Mouse (Mus musculus) spleen, adult 18-20 months (tissue): ENCODE data around the gene Tcf20.
A peak's percentile ranks its signal among the peaks of the same experiment; 100 is the strongest.

Source experiments
- DNase-seq, 2 experiments: peaks; one replicate each; pipeline ENCODE4 v3.0.0; 2022; ENCODE audit warnings: mixed read lengths in 2 of 2

The Tcf20 gene

DNA sequence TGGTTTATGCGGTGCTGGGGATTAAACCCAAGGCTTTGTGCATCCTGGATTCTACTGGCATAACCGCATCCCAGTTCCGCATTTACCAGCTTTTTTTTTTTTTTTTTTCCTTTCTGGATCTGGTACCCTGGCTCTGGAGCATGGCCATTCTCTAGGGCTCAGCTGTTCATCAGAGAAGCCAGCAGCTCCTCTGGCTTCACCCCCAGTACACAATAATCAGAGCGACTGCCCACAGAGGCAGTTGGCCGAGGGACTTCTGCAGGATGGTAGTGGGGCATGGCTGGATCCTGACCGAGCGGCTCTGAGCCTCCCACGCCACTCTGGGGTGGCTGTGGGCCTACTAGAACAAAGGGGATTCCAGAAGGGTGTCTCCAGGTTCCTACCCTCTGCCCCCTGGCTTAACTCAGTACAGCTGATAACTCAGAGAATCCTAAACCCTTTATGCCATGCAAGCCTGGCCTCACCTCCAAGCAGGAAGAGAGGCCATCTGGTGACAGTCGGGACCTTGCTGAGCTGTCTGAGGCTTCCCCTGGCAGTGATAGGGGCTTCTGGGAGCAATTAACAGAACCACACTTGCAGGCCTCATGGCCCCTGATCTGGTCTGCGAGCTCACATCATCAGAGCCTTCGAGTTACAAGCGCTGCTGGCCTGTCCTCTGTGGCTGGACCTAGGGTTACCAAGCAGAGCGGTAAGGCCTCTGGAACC lies 4.6 kb upstream of the Tcf20 start:
- DNase-seq: no peak

- no peak for DNase-seq
These were observed 1.6 kb upstream of the Tcf20 start for GRCm38 (mm10) chr15:82989190-82989704.

GRCm38 (mm10) chr15:82987014-82987731 lies 499 bp downstream of the Tcf20 start:
- peak; percentile 23 to 35 for DNase-seq

DNA sequence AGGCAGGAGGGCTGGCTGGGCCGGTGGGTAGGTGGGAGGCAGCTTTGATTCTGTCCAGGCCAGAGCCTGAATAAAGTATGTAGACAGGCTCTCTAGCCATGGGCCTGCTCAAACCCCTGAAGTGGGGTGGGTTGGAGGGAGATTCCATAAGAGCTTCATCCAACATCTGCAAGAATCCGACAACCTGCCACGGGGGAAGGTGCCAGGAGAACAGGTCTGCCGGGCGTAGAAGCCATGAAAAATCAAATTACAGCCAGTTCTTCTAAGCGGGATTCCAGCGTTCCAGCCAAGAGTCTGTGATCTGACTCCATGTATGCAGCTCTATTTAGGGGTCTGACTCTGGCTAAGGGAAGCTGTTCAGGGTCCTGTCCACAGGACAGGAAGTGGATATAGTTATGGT lies 3.1 kb downstream of the Tcf20 start:
- no peak for DNase-seq

DNA sequence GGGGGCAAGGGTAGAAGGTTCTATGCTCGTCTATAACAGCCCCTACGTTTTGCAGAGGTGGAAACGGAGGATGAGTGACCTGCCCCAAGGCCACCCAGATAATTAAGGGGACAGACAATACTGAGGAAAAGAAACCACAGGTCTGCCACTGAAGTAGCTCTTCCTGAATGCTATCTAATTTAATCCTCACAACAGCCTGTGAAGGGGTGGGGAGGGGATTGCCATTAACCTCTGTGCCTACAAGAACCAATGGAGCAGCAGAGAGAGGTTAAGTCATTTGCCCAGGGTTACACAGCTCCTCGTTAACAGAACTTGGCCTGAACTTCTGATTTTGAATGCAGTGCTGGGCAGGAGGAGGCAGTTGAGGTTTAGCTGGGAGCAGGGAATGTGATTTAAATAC lies 3.6 kb downstream of the Tcf20 start:
- no peak for DNase-seq

DNA sequence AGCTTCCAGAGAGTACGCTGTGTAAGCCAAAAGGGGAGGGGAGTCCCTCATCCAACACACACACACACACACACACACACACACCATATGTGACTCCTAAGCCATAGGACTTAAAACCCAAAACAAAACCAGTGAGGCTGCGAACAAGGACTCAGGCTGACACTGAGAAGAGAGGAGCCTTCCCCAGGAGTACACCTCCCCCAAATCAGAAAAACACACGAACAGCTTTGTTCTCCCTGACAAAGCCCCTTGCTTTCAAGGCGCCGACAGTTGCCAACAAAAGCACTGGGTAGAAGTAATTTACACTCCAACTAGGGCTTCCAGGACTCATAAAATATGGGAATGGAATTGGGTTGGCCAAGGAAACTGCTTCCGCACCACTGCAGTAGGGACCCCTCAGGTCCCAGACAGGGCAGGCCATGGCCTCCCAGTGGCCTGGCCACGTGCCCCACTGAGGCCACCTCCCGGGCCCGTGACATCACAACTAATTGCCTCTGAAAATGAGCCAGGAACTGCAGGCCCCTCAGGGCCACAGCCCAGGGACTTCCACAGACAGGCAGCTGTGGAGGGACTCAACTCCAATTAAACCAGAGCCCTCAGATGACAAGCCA lies 4.2 kb downstream of the Tcf20 start:
- no peak for DNase-seq

- DNase-seq: no peak
These were observed 4.8 kb downstream of the Tcf20 start for GRCm38 (mm10) chr15:82982724-82983415.

GRCm38 (mm10) chr15:82981676-82982520 lies 5.8 kb downstream of the Tcf20 start:
- no peak for DNase-seq

DNA sequence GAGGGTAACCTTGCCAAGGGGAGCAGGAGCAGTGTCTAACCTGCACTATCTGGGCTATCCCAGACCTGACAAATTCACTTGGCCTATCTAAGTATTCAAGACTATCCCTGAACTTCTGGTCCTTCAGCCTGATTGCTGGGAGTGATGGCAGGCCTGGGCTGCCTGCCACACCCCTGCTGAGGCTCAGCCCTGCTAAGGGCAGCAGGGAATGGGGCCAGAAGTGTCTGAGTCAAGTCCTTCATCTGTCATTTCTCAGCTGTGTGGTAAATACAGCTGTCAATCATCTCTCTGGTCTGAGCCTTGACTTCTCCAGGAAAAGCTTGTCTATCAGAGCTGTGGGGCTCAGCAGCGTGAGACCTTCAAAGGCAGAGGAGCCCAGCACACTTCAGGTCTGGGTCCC lies 8.1 kb downstream of the Tcf20 start:
- DNase-seq: no peak

DNA sequence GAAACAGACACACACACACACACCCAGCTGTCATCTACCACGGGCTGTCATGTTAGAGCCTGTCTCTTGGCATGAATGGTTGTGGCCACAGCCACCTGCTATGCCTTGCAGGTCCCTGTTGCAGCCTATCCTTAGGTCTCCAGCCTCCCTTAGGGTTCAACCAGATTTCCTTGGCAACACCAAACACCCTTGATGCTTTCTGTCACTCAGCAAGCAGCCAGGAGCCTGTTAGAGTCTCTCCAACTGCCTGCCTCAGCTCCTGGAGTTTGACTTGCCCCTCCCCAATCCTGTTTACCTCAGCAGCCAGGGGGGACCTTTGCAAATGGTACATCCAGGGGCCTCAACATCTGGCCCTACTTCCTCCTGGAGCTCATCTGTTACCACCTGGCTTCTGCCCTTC lies 13.2 kb downstream of the Tcf20 start:
- no peak for DNase-seq

- no peak for DNase-seq
These were observed 18.4 kb downstream of the Tcf20 start for GRCm38 (mm10) chr15:82969206-82969721.

DNA sequence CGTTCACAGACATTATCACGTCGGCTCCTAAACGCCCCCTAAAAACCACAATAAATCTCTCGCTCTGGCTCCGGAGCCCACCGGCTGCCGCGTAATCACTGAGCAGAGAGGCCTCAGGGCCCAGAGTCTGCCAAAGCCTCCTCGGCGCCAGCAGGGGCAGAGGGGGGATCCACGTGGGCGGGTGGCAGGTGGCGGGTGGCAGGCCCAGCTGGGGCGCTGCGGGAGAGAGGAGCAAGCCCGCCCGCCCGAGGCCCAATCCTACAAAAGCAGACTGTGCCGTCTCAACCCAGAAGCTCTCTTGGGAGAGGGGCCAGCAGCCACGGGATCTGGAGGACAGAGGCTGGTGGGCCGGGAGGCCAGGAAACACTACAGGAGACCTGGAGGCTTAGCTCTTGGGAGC lies 19.2 kb downstream of the Tcf20 start:
- no peak for DNase-seq

- no peak for DNase-seq
These were observed 19.7 kb downstream of the Tcf20 start for GRCm38 (mm10) chr15:82967947-82968346.

DNA sequence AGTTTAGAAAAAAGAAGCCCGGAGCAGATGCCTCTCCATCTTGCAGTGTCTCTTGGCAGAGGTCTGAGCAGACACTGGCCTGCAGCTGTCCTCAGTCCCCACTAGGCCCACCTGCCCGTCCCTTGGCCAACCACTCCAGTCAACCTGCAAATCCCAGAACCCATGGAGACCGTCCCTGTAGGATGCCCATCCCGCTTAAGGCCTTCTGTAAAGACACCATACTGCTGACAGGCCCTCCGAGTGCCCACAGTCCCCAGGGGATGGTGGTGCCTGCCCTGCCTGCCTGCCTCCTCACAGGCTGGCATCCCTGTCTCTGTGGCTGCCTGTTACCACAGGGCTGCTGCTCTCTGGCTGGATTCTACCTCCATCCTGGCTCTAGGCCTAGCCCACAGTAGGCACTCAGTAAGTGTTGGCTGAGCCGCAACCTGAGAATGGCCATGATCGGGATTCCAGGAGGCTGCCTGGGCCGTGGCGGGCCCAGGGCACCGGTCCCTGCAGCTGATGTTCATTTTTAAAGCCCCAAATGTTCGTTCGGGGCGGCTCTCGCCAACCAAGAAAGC lies 23.3 kb downstream of the Tcf20 start:
- no peak for DNase-seq

DNA sequence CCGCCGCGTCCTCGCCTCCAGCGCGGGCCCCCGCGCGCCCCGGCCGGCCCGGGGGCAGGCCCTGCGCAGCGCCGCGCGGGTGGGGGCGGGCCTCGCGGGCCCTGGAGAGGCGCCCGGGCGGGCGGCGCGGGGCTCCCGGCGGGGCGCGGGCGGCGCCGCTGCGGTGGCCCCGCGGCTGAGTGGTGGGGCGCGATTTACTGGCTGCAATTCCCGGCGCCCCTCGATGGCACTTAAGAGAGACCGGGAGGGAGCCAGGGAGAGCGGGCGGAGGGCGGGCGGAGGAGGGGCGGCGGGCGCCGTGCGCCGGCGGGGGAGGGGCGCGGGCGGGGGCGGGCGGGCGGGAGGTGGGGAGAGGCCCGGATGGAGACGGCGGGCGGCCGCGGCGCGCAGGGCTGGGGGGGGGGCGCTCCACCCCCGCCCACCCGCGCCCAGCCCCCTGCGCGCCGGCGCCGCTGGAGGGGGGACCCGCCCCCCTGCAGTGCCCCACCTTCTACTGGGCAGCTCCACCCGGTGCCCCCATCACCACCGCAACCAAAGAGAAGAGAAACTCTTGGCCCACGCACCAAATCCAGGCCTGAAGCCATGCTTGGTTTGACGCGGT lies 24.0 kb downstream of the Tcf20 start:
- DNase-seq: no peak

DNA sequence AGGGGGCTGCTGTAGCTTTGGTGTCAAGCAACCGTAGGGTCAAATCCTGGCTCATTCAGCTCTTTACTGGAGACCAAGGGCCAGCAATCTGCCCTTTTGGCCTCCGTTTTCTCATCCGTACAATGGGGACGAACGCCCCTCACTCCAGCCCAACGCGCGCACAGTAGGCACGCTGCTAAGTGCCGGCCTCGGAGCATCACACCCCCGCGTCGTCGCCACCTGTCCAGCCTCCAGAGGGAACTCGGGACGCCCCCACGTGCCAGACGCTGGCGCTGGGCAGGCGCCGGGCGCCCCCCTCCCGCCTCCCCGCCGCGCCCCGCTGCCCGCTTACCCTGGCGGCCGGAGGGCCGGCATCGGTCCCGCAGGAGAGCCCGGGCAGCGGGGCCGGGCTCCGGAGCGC lies 24.6 kb downstream of the Tcf20 start:
- no peak for DNase-seq

DNA sequence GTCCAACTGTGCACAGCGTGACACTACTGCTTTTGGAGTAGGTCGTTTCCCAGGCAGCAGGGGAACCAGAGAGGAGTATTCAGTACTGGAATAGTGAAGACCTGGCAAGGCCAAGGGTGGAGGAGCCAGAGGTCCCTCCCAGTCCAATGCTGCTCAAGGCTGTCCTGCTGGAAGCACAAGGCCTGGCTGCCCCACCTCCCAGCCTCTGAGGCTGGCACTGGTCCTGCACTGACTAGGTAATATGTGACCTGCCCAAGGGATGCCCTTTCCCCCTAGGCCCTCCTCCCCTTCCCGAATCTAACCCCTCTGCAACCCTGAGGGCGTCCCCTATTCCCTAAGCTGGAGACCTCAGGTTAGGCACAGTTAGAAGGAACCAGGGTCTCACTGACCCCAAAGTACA lies 25.1 kb downstream of the Tcf20 start:
- no peak for DNase-seq

- DNase-seq: no peak
These were observed 26.7 kb downstream of the Tcf20 start for GRCm38 (mm10) chr15:82960786-82961561.

DNA sequence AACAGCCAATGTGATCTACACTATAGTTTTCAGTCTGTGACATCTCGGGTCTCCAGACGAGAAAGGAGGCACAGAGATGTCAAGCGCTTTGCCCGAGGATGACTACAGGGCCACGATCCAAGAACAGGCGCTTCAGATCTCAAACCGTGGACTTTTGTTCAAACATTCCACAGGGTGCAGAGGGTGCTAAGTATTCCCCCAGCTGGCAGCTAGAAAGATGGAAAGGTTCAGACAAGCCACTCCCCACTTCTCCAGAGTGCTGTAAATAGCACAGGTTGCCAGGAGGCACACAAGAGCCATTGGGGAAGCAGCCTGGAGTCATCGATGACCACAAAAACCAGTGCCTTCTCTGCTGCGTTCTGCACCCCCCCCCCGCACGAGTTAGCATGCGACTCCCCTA lies 28.5 kb downstream of the Tcf20 start:
- no peak for DNase-seq

DNA sequence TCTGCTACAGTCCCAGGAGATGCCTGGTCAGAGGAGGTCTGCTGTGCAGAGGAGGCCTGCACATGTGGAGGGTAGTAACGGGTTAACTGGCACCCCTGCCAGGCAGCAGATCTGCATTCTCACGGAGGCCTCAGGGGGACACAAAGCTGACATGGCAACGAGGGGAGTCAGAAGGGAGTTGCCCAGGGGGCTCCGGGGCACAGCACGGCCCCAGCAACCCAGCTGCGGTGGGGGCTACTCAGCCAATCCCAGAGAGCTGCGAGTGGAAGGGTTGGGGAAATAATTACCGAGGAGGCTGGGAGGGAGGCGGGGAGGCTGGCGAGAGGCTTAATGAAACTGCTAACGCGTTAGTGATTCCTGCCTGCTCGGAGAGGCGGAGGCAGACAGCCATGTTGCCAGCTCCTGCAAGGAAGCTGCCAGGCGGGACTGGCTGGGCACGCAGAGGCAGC lies 29.4 kb downstream of the Tcf20 start:
- DNase-seq: no peak
